Mouse (Mus musculus) C2C12 (cell line): ENCODE measurements around the gene Mpzl3. TPM values are rescaled to one million over a fixed set of nuclear protein-coding genes. Genes with fewer than 3 reads are reported as not detected.

Source experiments
- H3K27me3 ChIP-seq: one replicate; pipeline ENCODE4 v1.6.1; 2011; ENCODE audit not compliant: control insufficient read depth, insufficient read depth, insufficient read length
- H3K36me3 ChIP-seq: one replicate; pipeline ENCODE4 v1.6.1; 2011; ENCODE audit not compliant: control insufficient read depth, insufficient read depth
- H3K4me3 ChIP-seq: one replicate; pipeline ENCODE4 v1.5.1; 2011; ENCODE audit warnings: mild to moderate bottlenecking, control low read depth; ENCODE audit not compliant: poor library complexity, insufficient read depth, severe bottlenecking
- H3K79me2 ChIP-seq: one replicate; pipeline ENCODE4 v1.6.1; 2011; ENCODE audit not compliant: control insufficient read depth, insufficient read depth
- H3K79me3 ChIP-seq: one replicate; pipeline ENCODE4 v1.6.1; 2011; ENCODE audit warnings: low read depth, control low read depth
- H3ac ChIP-seq: one replicate; pipeline ENCODE3; 2011; ENCODE audit warnings: low read depth; ENCODE audit not compliant: control insufficient read depth, insufficient read length
- CEBPB ChIP-seq: IDR thresholded peaks from one replicate; pipeline ENCODE4 v1.6.1; 2011; ENCODE audit warnings: low read depth, mild to moderate bottlenecking, control low read depth, moderate library complexity
- CTCF ChIP-seq: IDR thresholded peaks from one replicate; pipeline ENCODE4 v1.5.1; 2011; ENCODE audit not compliant: control insufficient read depth, insufficient read depth, insufficient read length
- FOSL1 ChIP-seq: IDR thresholded peaks from one replicate; pipeline ENCODE4 v1.8.0; 2011; ENCODE audit warnings: mild to moderate bottlenecking, low read length; ENCODE audit not compliant: poor library complexity, insufficient read depth, severe bottlenecking
- MAX ChIP-seq: IDR thresholded peaks from one replicate; pipeline ENCODE4 v1.6.1; 2011; ENCODE audit warnings: mild to moderate bottlenecking, control low read depth
- MYOD1 ChIP-seq: IDR thresholded peaks from one replicate; pipeline ENCODE4 v1.6.1; 2011; ENCODE audit warnings: low read depth; ENCODE audit not compliant: control insufficient read depth, insufficient read length
- MYOG ChIP-seq: IDR thresholded peaks from one replicate; pipeline ENCODE4 v1.6.1; 2011; ENCODE audit not compliant: control insufficient read depth, insufficient read length; ENCODE audit errors: extremely low read depth
- USF1 ChIP-seq: IDR thresholded peaks from one replicate; pipeline ENCODE4 v1.6.1; 2011; ENCODE audit warnings: low read depth, mild to moderate bottlenecking, control low read depth, moderate library complexity
- polyA plus RNA-seq: library from polyadenylated mRNA; unstranded; fragments of >200 nt; fragmentation: generic; extraction: Trizol; gene quantifications from one replicate; pipeline ENCODE4 v1.2.1, GENCODE M21; 2012; ENCODE audit warnings: missing spikeins

Gene Mpzl3
- polyA plus RNA-seq, 1 experiment: 0.35 TPM

- no peaks in the 10 kb centered on the region for H3K79me2 ChIP-seq
- H3ac ChIP-seq: no peak overlapping the region
- H3K4me3 ChIP-seq: no peak overlapping the region
- peaks cover 78% of the 10 kb centered on the region for H3K27me3 ChIP-seq
- H3K36me3 ChIP-seq: no peaks in the 10 kb centered on the region
- H3K79me3 ChIP-seq: no peaks in the 10 kb centered on the region
- TF ChIP-seq USF1: no peak
- TF ChIP-seq MYOG: no peak
- TF ChIP-seq CEBPB: no peak
- TF ChIP-seq FOSL1: no peak
- no peak for TF ChIP-seq MYOD1
- no peak for TF ChIP-seq MAX
- TF ChIP-seq CTCF: no peak
Measured at GRCm38 (mm10) chr9:45083132-45083531, 28.1 kb downstream of the Mpzl3 start.

GRCm38 (mm10) chr9:45084556-45084955 lies 29.6 kb downstream of the Mpzl3 start:
- H3K27me3 ChIP-seq: peaks cover 64% of the 10 kb centered on the region
- H3K36me3 ChIP-seq: no peaks in the 10 kb centered on the region
- H3K79me3 ChIP-seq: no peaks in the 10 kb centered on the region
- TF ChIP-seq FOSL1: no peak
- TF ChIP-seq CTCF: no peak
- no peak for TF ChIP-seq MAX
- TF ChIP-seq CEBPB: no peak
- no peak for TF ChIP-seq MYOG
- TF ChIP-seq USF1: no peak
- no peak overlapping the region for H3ac ChIP-seq
- no peak overlapping the region for H3K4me3 ChIP-seq
- H3K79me2 ChIP-seq: no peaks in the 10 kb centered on the region

DNA sequence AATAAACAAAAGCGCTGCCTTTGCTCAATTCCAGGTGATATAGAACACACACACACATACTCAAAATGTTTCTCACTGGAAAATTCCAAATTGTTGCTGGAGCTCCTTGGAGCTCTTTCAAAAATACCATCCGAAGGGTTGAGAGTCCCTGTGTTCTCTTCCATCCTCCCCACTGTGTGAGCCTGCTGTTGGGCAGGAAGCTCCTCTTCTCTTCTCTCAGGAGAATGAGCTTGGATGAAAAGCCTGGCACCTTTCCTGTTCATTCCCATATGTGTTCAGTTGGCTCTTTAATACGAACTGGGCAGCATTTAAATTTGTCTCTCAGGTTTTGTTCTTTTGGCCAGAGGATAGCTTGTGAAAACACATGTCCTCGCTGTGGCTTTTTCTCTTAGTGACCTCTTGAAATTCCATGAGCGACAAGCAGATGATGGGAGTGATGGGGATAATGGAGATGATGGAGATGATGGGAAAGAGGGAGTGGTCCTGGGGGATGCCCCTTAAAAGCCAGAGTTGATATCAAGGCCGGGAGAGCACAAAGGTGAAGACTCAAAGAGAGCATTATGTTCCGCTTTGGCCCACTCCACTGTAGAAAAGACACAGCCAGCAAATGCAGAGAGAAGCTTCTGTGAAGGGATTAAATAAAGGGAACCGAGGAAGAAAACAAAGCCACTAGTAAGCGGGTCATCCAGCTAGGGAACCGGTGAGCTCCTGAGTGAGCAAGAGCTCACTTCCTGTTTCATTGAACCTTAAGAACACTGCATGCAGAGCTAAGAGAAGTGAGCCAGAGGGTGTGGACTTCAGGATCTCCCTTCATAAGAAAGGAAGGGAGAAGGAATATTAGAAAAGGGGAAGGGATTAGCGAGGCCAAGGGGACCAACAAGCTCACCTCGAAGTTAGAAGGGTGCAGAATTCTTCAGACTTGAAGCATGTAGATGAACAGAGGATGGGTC lies 31.0 kb downstream of the Mpzl3 start:
- Histone ChIP-seq H3ac (no peak overlapping the region), H3K79me2 (no peaks in the 10 kb centered on the region), H3K27me3 (peaks cover 54% of the 10 kb centered on the region), H3K4me3 (no peak overlapping the region), H3K36me3 (no peaks in the 10 kb centered on the region), H3K79me3 (no peaks in the 10 kb centered on the region)
- TF ChIP-seq MYOG (no peak), USF1 (no peak), CEBPB (no peak), MYOD1 (no peak), MAX (no peak)

DNA sequence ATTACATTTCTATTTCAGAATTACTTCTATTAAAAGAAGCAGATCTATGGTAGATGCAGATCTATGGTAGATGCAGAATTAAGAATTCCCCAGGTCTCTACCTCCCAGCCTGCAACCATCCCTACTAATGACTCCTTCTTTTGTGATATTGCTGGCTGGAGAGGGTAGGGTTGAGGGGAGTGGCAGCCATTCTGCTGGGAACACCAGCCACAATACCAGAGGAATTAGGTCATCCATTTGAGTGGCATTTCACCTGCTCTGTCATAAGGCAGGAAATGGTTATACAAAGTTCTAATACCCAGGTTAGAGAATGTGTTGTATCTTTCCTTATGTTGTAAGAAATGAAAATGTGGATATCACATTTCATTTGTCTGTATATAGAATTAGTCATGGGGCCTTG lies 33.1 kb downstream of the Mpzl3 start:
- no peaks in the 10 kb centered on the region for H3K79me2 ChIP-seq
- no peak overlapping the region for H3K4me3 ChIP-seq
- H3ac ChIP-seq: no peak overlapping the region
- TF ChIP-seq MAX: no peak
- TF ChIP-seq CTCF: no peak
- TF ChIP-seq FOSL1: no peak
- no peak for TF ChIP-seq CEBPB
- TF ChIP-seq MYOG: no peak
- TF ChIP-seq USF1: no peak
- peaks cover 49% of the 10 kb centered on the region for H3K27me3 ChIP-seq
- H3K79me3 ChIP-seq: no peaks in the 10 kb centered on the region
- H3K36me3 ChIP-seq: no peaks in the 10 kb centered on the region

DNA sequence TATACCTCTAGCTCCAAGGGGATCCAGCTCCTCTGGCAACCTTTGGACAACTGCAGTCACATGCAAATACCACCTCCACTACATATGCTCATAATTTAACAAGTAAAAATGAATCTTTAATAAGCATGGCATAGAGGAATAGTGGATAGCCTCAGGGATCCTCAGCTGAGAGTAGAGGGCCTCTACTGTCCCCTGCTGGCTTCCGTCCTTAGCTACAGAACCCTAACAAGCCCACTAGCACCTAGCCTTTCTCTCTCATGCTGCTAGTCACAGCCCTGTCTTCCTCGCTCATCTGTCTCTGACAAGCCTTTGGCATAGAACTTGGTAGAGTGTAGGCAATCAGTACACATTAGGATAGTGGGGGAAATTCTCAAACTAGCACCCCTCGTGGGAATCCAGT lies 35.8 kb downstream of the Mpzl3 start:
- TF ChIP-seq CTCF (no peak), CEBPB (no peak), MYOD1 (no peak)
- Histone ChIP-seq H3K4me3 (no peak overlapping the region), H3K36me3 (no peaks in the 10 kb centered on the region), H3ac (no peak overlapping the region), H3K79me3 (no peaks in the 10 kb centered on the region), H3K79me2 (no peaks in the 10 kb centered on the region), H3K27me3 (peaks cover 46% of the 10 kb centered on the region)

DNA sequence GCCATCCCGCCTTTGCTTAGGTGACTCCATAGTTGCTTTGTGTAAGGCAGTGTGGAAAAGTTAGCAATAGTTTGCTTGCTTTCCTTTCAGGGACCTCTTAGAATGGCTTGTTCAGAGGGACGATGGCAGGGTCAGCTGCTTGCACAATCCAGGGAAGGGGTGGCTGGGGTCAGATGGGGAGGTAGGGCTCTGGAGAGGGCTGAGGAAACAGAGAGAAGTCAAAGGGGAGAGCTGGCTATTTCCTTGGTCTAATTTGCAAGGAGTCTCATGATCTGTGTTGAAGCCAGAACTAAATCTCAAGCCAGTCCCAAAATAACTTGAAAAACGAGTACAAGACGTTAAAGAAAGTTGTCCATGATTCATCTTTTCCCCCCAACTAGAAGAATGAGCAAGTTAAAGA lies 37.7 kb downstream of the Mpzl3 start:
- Histone ChIP-seq H3K4me3 (no peak overlapping the region), H3K79me2 (no peaks in the 10 kb centered on the region), H3ac (no peak overlapping the region), H3K27me3 (peaks cover 50% of the 10 kb centered on the region), H3K36me3 (no peaks in the 10 kb centered on the region), H3K79me3 (no peaks in the 10 kb centered on the region)
- TF ChIP-seq FOSL1 (no peak), USF1 (no peak), MYOD1 (no peak), MYOG (no peak), CTCF (no peak)
